Mouse (Mus musculus) erythroblast, embryonic 14.5 days (primary cell): ENCODE results near the gene Gata2.

ENCODE experiments used
- GATA1 ChIP-seq: IDR thresholded peaks from 2 replicates; pipeline ENCODE4 v1.6.1; 2012; ENCODE audit warnings: low read length, inconsistent platforms, mixed read lengths
- TAL1 ChIP-seq: IDR thresholded peaks from 3 replicates; pipeline ENCODE4 v1.6.1; 2012; ENCODE audit warnings: low read length, inconsistent platforms, mixed read lengths

DNA sequence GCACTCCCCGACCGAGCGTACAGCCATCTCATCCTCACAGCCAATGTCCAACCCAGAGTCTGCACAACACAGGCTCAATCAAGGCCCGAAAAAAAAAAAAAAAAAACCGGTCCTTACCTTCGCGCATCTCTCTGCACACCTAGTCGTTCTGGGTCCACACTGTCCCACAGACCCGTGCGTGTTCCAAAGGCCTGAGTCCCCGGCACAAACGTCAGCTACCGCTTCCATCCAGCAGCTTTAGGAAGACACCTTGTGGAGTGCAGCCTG, 3.7 kb upstream of the Gata2 start:
- TF ChIP-seq GATA1, result no peak
- no peak for TF ChIP-seq TAL1
